Mouse (Mus musculus) cortical plate, adult 2 months (tissue): ENCODE results near the gene Bmp2k.

Experiments used
- CTCF ChIP-seq: fragments of 200-500 bp; IDR thresholded peaks from 2 replicates; pipeline ENCODE4 v1.5.1; 2011; ENCODE audit warnings: mild to moderate bottlenecking, control low read depth, low read length; ENCODE audit not compliant: insufficient read depth; ENCODE audit errors: extremely low read depth
- POLR2A ChIP-seq: fragments of 200-500 bp; IDR thresholded peaks from 2 replicates; pipeline ENCODE4 v1.6.1; 2011; ENCODE audit warnings: mild to moderate bottlenecking, low read length, control low read depth; ENCODE audit not compliant: insufficient read depth; ENCODE audit errors: extremely low read depth

DNA sequence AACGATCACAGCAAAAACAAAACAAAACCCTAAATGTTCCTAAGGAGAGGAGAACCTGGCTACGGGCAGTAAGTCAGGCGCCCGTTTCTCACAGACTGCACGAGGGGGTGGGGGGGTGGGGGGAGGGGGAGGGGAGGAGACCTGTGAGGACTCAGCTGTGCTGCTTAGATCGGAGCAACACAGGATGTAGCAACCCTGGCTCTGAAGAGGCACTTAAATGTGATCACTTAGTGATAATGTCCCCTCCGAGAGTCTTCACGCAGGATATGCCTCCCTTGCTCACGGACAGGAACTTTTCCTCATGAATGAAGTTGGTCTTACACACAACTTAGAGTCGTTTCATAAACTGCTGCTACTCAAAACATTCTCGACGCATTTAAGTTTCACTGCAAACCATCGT, 97.8 kb downstream of the Bmp2k start:
- TF ChIP-seq CTCF (no peak), POLR2A (no peak)
